Mouse (Mus musculus): Measurements from ENCODE around the gene Cpne4.

Gene Cpne4

DNA sequence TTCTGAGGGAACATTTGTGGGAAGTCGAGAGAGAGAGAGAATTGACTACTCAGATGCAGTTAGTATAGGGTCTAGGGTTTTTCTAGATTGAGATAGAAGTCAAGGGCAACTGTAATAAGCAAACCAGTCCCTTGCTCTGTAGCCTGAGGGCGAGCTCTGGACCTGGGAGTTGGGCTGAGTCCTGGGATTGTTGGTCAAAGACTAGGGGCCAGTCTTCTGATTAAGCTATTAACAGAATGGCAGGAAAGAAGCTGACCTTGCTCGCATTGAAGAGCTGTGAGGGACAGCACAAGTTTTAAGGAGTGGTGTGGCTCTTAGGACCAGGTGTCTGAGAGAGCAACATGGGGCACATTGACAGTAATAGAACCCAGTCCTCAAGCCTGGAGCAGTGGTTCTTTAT lies 140.0 kb downstream of the Cpne4 start:
- DNase-seq (ENCODE audit: low spot score in 2 of 2): no peak

- no peak for DNase-seq (ENCODE audit: low spot score in 2 of 2)
Observed at GRCm38 (mm10) chr9:104693145-104693544, 146.1 kb downstream of the Cpne4 start.

- DNase-seq (ENCODE audit: low spot score in 2 of 2): no peak
Observed at GRCm38 (mm10) chr9:104710831-104711230, 163.7 kb downstream of the Cpne4 start.

- DNase-seq (ENCODE audit: low spot score in 2 of 2): peak in 1 of 2 experiments; percentile 14
Observed at GRCm38 (mm10) chr9:104725311-104725710, 178.2 kb downstream of the Cpne4 start.

GRCm38 (mm10) chr9:104742661-104743380 lies 195.7 kb downstream of the Cpne4 start:
- peak; percentile 37 to 41 for DNase-seq (ENCODE audit: low spot score in 2 of 2)

DNA sequence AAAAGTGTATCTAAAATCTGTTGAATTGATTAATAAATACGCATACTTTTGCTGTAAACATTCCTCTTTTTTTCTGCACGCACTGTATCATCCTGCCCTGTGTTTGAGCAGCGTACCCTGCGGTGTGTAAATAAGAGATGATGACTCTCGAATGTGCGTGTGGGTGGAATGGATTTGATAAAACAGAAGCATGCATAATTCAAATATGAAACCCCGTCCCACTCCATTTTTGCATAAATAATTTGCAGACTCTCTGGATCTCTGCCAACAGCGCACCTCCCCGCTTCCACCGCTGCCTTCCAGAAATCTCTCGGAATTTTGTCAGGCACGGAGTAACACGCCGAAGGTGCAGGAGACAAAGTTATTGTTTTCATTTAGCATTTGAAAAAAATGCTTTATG lies 208.4 kb downstream of the Cpne4 start:
- peak in 1 of 2 experiments; percentile 20 for DNase-seq (ENCODE audit: low spot score in 2 of 2)

- DNase-seq (ENCODE audit: low spot score in 2 of 2): no peak
Observed at GRCm38 (mm10) chr9:104760031-104760430, 212.9 kb downstream of the Cpne4 start.

DNA sequence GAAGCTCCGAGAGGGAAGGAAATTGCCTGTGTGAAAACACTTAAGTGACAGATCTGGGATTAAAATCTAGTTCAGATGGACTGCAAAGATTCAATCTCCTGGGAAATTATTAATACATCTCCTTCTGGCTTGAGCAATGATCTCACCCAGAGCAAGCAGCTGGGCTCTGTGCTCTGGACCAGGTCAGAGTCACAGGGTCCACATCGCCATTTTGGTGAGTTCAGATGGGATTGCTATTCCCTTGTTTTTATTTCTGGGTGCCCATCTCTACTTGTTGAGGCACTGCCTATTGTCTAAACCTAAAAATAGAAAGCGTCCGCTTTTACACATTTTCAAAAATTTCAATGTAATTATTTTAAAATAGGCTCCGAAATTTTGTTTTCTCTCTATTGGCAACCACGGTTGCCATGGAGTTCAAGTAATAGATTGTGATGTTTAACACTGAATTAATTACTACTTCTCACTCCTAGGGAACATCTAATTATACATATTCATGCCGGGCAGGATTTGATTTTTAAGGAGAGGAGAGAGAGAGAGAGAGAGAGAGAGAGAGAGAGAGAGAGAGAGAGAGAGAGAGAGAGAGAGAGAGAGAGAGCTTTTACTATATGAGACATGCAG lies 229.2 kb downstream of the Cpne4 start:
- DNase-seq (ENCODE audit: low spot score in 2 of 2): peak in 1 of 2 experiments; percentile 13

- DNase-seq (ENCODE audit: low spot score in 2 of 2): peak in 1 of 2 experiments; percentile 22
Observed at GRCm38 (mm10) chr9:104777135-104777534, 230.0 kb downstream of the Cpne4 start.

DNA sequence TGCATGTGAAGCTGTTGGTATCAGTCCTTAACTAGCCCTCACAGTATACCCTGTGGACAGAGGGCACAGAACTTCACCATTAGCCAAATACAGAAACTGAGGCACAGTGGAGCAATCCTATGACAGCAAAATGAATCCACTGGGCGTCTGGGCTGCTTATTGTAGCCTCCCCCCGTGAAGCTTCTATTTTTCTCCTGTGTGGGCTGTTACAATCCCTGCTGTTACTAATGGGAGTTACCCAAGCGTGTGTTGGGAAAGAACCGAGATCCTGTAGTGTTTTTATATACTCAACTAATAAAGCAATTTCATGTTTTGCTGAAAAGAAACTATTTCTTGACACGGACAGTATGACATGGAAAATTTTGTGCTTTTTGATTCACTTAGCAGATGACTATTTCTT lies 230.7 kb downstream of the Cpne4 start:
- peak in 1 of 2 experiments; percentile 31 for DNase-seq (ENCODE audit: low spot score in 2 of 2)

GRCm38 (mm10) chr9:104796601-104797000 lies 249.5 kb downstream of the Cpne4 start:
- no peak for DNase-seq (ENCODE audit: low spot score in 2 of 2)

DNA sequence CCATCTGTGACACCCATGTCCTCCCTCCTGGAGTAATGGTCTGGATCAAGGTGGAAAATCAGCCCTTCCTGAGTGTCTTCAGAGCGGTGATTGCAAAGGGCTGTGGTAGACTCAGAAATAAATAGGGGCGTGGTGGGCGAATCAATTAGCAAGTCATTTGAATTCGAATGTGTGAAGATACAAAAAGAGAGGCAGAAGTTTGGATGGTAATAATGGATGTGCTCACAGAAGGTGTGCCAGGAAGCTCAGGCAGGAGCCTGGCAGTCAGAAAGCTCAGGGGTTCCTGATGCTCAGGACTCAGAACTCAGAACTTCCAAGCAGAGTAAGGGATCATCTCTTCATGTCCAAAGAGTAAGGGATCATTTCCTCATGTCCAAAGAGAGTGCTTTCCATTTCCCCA lies 257.7 kb downstream of the Cpne4 start:
- DNase-seq (ENCODE audit: low spot score in 2 of 2): no peak

DNA sequence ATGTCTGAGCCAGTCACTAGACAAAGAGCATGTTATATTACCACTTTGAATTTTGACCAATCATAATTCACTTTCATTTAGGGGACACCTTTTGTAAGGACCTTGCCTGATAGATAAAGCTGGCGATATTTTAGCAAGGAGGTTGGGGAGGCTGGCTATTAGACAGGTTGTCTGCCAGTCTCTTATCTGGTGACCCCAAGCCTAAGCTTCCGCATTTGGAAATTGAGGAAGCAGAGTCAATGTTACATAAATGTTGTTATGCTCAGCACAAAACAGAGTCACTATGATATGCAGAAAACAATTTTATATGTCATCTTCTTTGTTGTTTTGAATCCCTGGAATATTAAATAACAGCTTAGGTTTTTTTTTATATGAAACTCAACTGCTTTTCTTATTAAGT lies 267.6 kb downstream of the Cpne4 start:
- no peak for DNase-seq (ENCODE audit: low spot score in 2 of 2)

- DNase-seq (ENCODE audit: low spot score in 2 of 2): no peak
Observed at GRCm38 (mm10) chr9:104828646-104829045, 281.6 kb downstream of the Cpne4 start.

GRCm38 (mm10) chr9:104832934-104833539 lies 286.0 kb downstream of the Cpne4 start:
- DNase-seq (ENCODE audit: low spot score in 2 of 2): no peak

- DNase-seq (ENCODE audit: low spot score in 2 of 2): no peak
Observed at GRCm38 (mm10) chr9:104837931-104838330, 290.8 kb downstream of the Cpne4 start.

DNA sequence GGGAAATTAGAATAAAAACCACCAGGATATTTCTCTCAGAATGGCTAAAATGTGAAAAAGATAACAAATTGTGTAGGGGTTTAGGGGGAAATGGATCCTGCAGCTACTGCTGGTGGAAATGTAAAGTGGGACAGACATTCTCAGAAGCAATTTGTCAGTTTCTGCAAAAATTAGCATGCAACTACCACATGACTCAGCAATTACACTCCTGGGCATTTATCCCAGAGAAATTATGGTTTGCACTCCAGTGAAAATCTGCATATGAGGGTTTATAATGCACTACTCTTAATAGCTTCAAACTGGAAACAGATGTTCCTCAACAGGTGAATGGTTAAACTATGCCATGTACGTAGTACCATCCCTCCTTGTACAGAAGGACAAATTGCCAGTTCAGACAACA lies 294.2 kb downstream of the Cpne4 start:
- peak; percentile 10 to 73 for DNase-seq (ENCODE audit: low spot score in 2 of 2)

DNA sequence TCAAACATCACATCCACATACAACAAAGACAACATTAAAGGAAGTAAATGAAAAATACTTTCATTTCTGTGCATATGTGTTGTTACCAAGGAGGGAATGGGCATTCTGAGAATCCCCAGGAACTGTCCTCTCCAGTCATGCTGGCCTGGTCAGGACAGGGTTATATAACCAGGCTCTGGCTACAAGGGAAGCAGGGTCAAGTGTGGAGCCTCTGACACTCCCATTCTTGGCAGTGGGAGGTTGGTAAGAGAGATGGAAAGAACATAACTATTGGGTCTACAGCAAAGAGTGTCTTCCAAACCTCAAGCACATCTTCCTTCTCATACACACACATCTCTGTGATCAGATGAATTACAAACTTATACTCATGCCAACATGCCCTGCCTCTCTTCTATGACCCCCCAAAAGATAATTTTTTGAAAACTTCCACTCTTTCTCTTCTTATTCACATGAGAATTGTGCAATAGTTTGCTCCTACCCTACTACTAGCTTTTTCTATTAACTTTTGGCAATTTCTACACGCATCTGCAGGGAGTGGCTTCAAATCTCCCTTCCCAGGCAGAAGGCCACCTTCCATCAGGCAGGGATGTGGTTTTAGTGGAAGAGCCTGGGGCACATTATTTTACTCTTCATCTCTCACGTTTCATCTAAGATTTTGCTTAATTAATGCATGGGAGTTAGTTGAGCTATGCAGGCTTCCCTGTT lies 298.3 kb downstream of the Cpne4 start:
- no peak for DNase-seq (ENCODE audit: low spot score in 2 of 2)

- DNase-seq (ENCODE audit: low spot score in 2 of 2): no peak
Observed at GRCm38 (mm10) chr9:104853701-104854100, 306.6 kb downstream of the Cpne4 start.

GRCm38 (mm10) chr9:104854245-104854921 lies 307.3 kb downstream of the Cpne4 start:
- DNase-seq (ENCODE audit: low spot score in 2 of 2): no peak

DNA sequence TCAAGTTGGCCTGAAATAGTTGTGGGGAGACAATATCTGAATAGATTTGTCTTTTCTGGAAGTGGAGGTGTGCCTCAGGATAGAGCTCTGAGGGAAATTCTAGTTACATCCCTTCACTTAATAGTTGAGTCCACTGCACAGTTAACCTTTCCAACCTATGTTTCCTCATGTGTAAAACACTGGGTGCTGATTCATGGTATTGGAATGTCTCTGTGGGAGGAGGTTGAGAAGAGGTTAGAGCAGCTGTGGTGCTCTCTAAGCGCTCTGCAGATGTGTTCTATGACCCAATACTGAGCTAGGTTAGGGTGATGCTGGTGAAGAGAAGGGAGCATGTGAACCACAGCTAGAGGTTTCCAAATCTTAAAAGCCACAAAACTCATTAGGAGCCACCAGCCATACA lies 318.7 kb downstream of the Cpne4 start:
- DNase-seq (ENCODE audit: low spot score in 2 of 2): no peak

DNA sequence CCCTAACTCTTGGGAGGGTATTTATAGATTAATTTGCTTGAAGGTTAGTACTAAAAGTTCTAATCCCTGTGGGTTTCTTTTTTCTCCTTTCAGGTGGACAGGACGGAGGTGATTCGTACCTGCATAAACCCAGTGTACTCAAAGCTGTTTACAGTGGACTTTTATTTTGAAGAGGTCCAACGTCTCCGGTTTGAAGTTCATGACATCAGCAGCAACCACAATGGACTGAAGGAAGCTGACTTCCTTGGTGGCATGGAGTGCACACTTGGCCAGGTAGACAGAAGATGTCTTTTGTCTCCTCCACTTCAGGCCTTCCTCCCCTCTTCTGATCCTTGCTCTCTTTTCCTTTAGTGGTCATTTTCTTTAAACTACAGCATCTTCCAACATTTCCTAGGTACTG lies 325.5 kb downstream of the Cpne4 start:
- no peak for DNase-seq (ENCODE audit: low spot score in 2 of 2)
